Mouse (Mus musculus) thymus, adult 2 months (tissue): ENCODE results near the gene Hist1h2bm. TPM values are rescaled to one million over a fixed set of nuclear protein-coding genes. Genes with fewer than 3 reads are reported as not detected.

Experiments used
- DNase-seq: peaks from one replicate; pipeline ENCODE4 v3.0.0; 2021
- H3K27ac ChIP-seq: fragments of 200-500 bp; 2 replicates; pipeline ENCODE4 v1.5.1; 2012; ENCODE audit warnings: low read length, control low read depth; ENCODE audit not compliant: control insufficient read depth, insufficient read depth
- H3K27me3 ChIP-seq: fragments of 200-500 bp; 2 replicates; pipeline ENCODE4 v1.6.1; 2012; ENCODE audit warnings: mild to moderate bottlenecking, low read length, moderate library complexity, mixed read lengths; ENCODE audit not compliant: control insufficient read depth, insufficient read depth
- H3K36me3 ChIP-seq: fragments of 200-500 bp; 2 replicates; pipeline ENCODE4 v1.6.1; 2012; ENCODE audit warnings: mild to moderate bottlenecking, low read length, moderate library complexity; ENCODE audit not compliant: control insufficient read depth, insufficient read depth
- H3K4me1 ChIP-seq: fragments of 200-500 bp; replicated peaks from 2 replicates; pipeline ENCODE4 v1.6.1; 2012; ENCODE audit warnings: low read length; ENCODE audit not compliant: control insufficient read depth, insufficient read depth
- H3K4me3 ChIP-seq: fragments of 200-500 bp; 2 replicates; pipeline ENCODE4 v1.5.1; 2012; ENCODE audit warnings: mild to moderate bottlenecking, low read length, control low read depth, moderate library complexity; ENCODE audit not compliant: control insufficient read depth, insufficient read depth
- CTCF ChIP-seq: fragments of 200-500 bp; IDR thresholded peaks from 2 replicates; pipeline ENCODE4 v1.5.1; 2012; ENCODE audit warnings: mild to moderate bottlenecking, control low read depth, low read length, moderate library complexity, borderline replicate concordance; ENCODE audit not compliant: control insufficient read depth, poor library complexity, insufficient read depth; ENCODE audit errors: extremely low read depth
- POLR2A ChIP-seq: fragments of 200-500 bp; IDR thresholded peaks from 2 replicates; pipeline ENCODE4 v1.6.1; 2012; ENCODE audit warnings: mild to moderate bottlenecking, low read length, control low read depth, moderate library complexity; ENCODE audit not compliant: control insufficient read depth, poor library complexity, insufficient read depth; ENCODE audit errors: extremely low read depth
- WGBS: fragments of 180-500 bp; shearing (Covaris S2); methylation state at CpG from one replicate; pipeline ENCODE4 v1.1.7; 2018; 5-methylcytosine and 5-hydroxymethylcytosine counted together
- polyA plus RNA-seq: library from polyadenylated mRNA; depleted of rRNA; stranded (reverse); fragments of >200 nt; gene quantifications from 2 replicates; pipeline ENCODE4 v1.2.3, GENCODE M21; 2012; rRNA removed

Hist1h2bm gene
- polyA plus RNA-seq, 1 experiment = 76.1 TPM

- DNase-seq = no peak
- peaks cover 3% of the 10 kb centered on the region; the same call in 1 of the 2 replicates for H3K4me1 ChIP-seq
- no peaks in the 10 kb centered on the region for H3K36me3 ChIP-seq
- H3K27ac ChIP-seq = no peak overlapping the region
- 70% methylated on average over 1 of the region's 1 CpGs for WGBS
- TF ChIP-seq POLR2A = no peak
- no peak for TF ChIP-seq CTCF
- no peak overlapping the region for H3K4me3 ChIP-seq
- H3K27me3 ChIP-seq = no peaks in the 10 kb centered on the region
Measured at GRCm38 (mm10) chr13:21755707-21756106, 33.9 kb downstream of the Hist1h2bm start.

Other genes with a start within 250 kb of the Hist1h2bm start
- 0.18 and 0.26 TPM in 2 replicates for gene Zkscan4, start 243.1 kb upstream of the Hist1h2bm start, polyA plus RNA-seq
- gene Gm10065, start 242.6 kb upstream of the Hist1h2bm start, polyA plus RNA-seq = not detected in 2 replicates
- gene AK157302, start 226.8 kb upstream of the Hist1h2bm start, polyA plus RNA-seq = 0.07 and 0.09 TPM in 2 replicates
- 5.6 and 9.5 TPM in 2 replicates for gene Gm11273, start 220.6 kb upstream of the Hist1h2bm start, polyA plus RNA-seq
- gene Zkscan8, start 190.9 kb upstream of the Hist1h2bm start, polyA plus RNA-seq = 4.9 and 5.3 TPM in 2 replicates
- gene Olfr1366, start 179.2 kb upstream of the Hist1h2bm start, polyA plus RNA-seq = not detected in 2 replicates
- not detected in 2 replicates for gene Olfr1535, start 162.2 kb upstream of the Hist1h2bm start, polyA plus RNA-seq
- not detected in 2 replicates for gene Olfr1364, start 140.3 kb upstream of the Hist1h2bm start, polyA plus RNA-seq
- not detected in 2 replicates for gene Olfr1362, start 108.0 kb upstream of the Hist1h2bm start, polyA plus RNA-seq
- not detected in 2 replicates for gene Olfr11, start 79.5 kb upstream of the Hist1h2bm start, polyA plus RNA-seq
- not detected in 2 replicates for gene Olfr1361, start 58.7 kb upstream of the Hist1h2bm start, polyA plus RNA-seq
- gene Olfr1360, start 44.6 kb upstream of the Hist1h2bm start, polyA plus RNA-seq = not detected in 2 replicates
- gene Olfr1359, start 23.9 kb upstream of the Hist1h2bm start, polyA plus RNA-seq = not detected in 2 replicates
- gene Hist1h2bl, start 5.9 kb upstream of the Hist1h2bm start, polyA plus RNA-seq = 118 and 183 TPM in 2 replicates
- gene Hist1h2ai, start 5.6 kb upstream of the Hist1h2bm start, polyA plus RNA-seq = 227 and 343 TPM in 2 replicates
- gene Hist1h3h, start 4.4 kb upstream of the Hist1h2bm start, polyA plus RNA-seq = 670 and 733 TPM in 2 replicates
- gene Hist1h4j, start 13.0 kb downstream of the Hist1h2bm start, polyA plus RNA-seq = 60.3 and 64.6 TPM in 2 replicates
- gene Hist1h4k, start 28.5 kb downstream of the Hist1h2bm start, polyA plus RNA-seq = 257 and 302 TPM in 2 replicates
- gene Hist1h2ak, start 31.8 kb downstream of the Hist1h2bm start, polyA plus RNA-seq = 302 and 405 TPM in 2 replicates
- gene Hist1h2bn, start 32.1 kb downstream of the Hist1h2bm start, polyA plus RNA-seq = 213 and 218 TPM in 2 replicates
- gene Hist1h1b, start 58.6 kb downstream of the Hist1h2bm start, polyA plus RNA-seq = 22.4 and 28.1 TPM in 2 replicates
- gene Hist1h3i, start 61.3 kb downstream of the Hist1h2bm start, polyA plus RNA-seq = 484 and 650 TPM in 2 replicates
- 183 and 223 TPM in 2 replicates for gene Hist1h2an, start 65.2 kb downstream of the Hist1h2bm start, polyA plus RNA-seq
- gene Hist1h2bp, start 65.4 kb downstream of the Hist1h2bm start, polyA plus RNA-seq = 39.3 and 52.7 TPM in 2 replicates
- gene Hist1h2bq, start 88.2 kb downstream of the Hist1h2bm start, polyA plus RNA-seq = 200 and 237 TPM in 2 replicates
- gene Hist1h2ao, start 88.4 kb downstream of the Hist1h2bm start, polyA plus RNA-seq = not detected in 2 replicates
- gene Hist1h4m, start 89.7 kb downstream of the Hist1h2bm start, polyA plus RNA-seq = not detected in 2 replicates
- 292 and 309 TPM in 2 replicates for gene Hist1h4n, start 110.2 kb downstream of the Hist1h2bm start, polyA plus RNA-seq
- 1,785 and 6,121 TPM in 2 replicates for gene Hist1h2ap, start 111.5 kb downstream of the Hist1h2bm start, polyA plus RNA-seq
- 156 and 207 TPM in 2 replicates for gene Hist1h2br, start 111.7 kb downstream of the Hist1h2bm start, polyA plus RNA-seq
- gene Zfp184, start 223.1 kb downstream of the Hist1h2bm start, polyA plus RNA-seq = 1.1 and 1.6 TPM in 2 replicates